Mouse (Mus musculus): Measurements from ENCODE around the gene Lig1.

DNA sequence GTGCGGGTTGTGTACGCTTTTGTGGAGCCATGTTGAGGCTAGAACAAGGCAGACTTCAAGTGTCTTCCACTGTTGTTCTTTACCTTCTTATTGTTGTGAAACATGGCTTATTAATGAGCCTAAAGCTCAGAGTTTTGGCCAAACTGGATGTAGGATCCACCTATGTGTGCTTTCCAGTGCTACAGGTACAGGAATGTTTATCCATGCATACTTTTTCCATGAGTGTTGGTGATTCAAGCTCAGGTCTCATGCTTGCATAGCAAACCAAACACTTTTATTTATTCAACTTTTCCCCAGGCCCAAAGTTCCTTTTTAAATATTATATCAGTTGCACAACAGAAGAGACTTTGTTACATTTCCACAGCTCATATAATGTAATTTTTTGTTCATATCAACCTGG, 53.5 kb downstream of the Lig1 start:
- TF ChIP-seq POLR2A (IDR thresholded peaks at IDR 0.05; ENCODE audit: extremely low read depth, insufficient read depth, low read length) (no peak), CTCF (IDR thresholded peaks at IDR 0.05; ENCODE audit: low read depth, low read length) (no peak)
